Mouse (Mus musculus) Muller cell, postnatal 12 days (primary cell): ENCODE results near the gene Plekha7.

Experiments
- DNase-seq: peaks from one replicate; pipeline ENCODE4 v3.0.0-alpha.2; 2015; ENCODE audit errors: inconsistent ontology term

Plekha7 gene

GRCm38 (mm10) chr7:116307871-116308631, at the start of gene Plekha7:
Gene Plekha7, minus strand, starts transcription at chr7:116308376.
- DNase-seq, result peak; percentile 78

GRCm38 (mm10) chr7:116336226-116336625, 28.1 kb upstream of the Plekha7 start:
- peak; percentile 24 for DNase-seq

GRCm38 (mm10) chr7:116335133-116335532, 27.0 kb upstream of the Plekha7 start:
- no peak for DNase-seq

- DNase-seq, result no peak
These were observed 26.5 kb upstream of the Plekha7 start for GRCm38 (mm10) chr7:116334669-116335038.

GRCm38 (mm10) chr7:116333713-116334668, 25.8 kb upstream of the Plekha7 start, which contains the start of gene Rps13:
Gene Rps13, minus strand, starts transcription at chr7:116334195.
- DNase-seq, result peak; percentile 98

GRCm38 (mm10) chr7:116331246-116331645, 23.1 kb upstream of the Plekha7 start:
- DNase-seq, result no peak

GRCm38 (mm10) chr7:116329858-116330257, 21.7 kb upstream of the Plekha7 start:
- DNase-seq, result no peak

GRCm38 (mm10) chr7:116328777-116329176, 20.6 kb upstream of the Plekha7 start:
- DNase-seq, result no peak

GRCm38 (mm10) chr7:116327901-116328300, 19.7 kb upstream of the Plekha7 start:
- no peak for DNase-seq

- DNase-seq, result peak; percentile 78
These were observed 15.3 kb upstream of the Plekha7 start for GRCm38 (mm10) chr7:116323331-116323964.

GRCm38 (mm10) chr7:116309456-116309855, 1.3 kb upstream of the Plekha7 start:
- peak; percentile 53 for DNase-seq

- DNase-seq, result no peak
These were observed 436 bp upstream of the Plekha7 start for GRCm38 (mm10) chr7:116308632-116308991.

- DNase-seq, result peak; percentile 95
These were observed 891 bp downstream of the Plekha7 start for GRCm38 (mm10) chr7:116307099-116307870.

GRCm38 (mm10) chr7:116306601-116307000, 1.6 kb downstream of the Plekha7 start:
- DNase-seq, result no peak

- no peak for DNase-seq
These were observed 6.4 kb downstream of the Plekha7 start for GRCm38 (mm10) chr7:116301661-116302311.

- DNase-seq, result no peak
These were observed 7.0 kb downstream of the Plekha7 start for GRCm38 (mm10) chr7:116301144-116301543.

- no peak for DNase-seq
These were observed 9.3 kb downstream of the Plekha7 start for GRCm38 (mm10) chr7:116298851-116299250.

- DNase-seq, result peak; percentile 38
These were observed 9.8 kb downstream of the Plekha7 start for GRCm38 (mm10) chr7:116298389-116298788.

- peak; percentile 34 for DNase-seq
These were observed 13.2 kb downstream of the Plekha7 start for GRCm38 (mm10) chr7:116294961-116295360.

GRCm38 (mm10) chr7:116292377-116292776, 15.8 kb downstream of the Plekha7 start:
- DNase-seq, result no peak

- no peak for DNase-seq
These were observed 17.6 kb downstream of the Plekha7 start for GRCm38 (mm10) chr7:116290559-116290958.
